Mouse (Mus musculus): ENCODE results near the gene Ilkap. TPM values are rescaled to one million over a fixed set of nuclear protein-coding genes. Genes with fewer than 3 reads are reported as not detected.

Gene Ilkap
- polyA plus RNA-seq, 1 experiment from 2014 or later: 104 TPM

- H3K9me3 ChIP-seq (replicated peaks): no peaks in the 10 kb centered on the region
- H3K36me3 ChIP-seq: peaks cover 23% of the 10 kb centered on the region
- WGBS: under 1% methylated on average over 34 of the region's 39 CpGs
- peak within 1 kb of the TSS; percentile 97 for H3K4me2 ChIP-seq
- H3K27ac ChIP-seq (ENCODE audit: poor library complexity, severe bottlenecking): peak within 1 kb of the TSS; percentile 94
- no peaks in the 10 kb centered on the region for H3K27me3 ChIP-seq (replicated peaks)
- peak within 1 kb of the TSS; percentile 81 for H3K4me3 ChIP-seq
- H3K4me1 ChIP-seq (replicated peaks): peaks cover 32% of the 10 kb centered on the region
- peak within 1 kb of the TSS; percentile 88 for H3K9ac ChIP-seq
- peak; percentile 52 for ATAC-seq (ENCODE audit: insufficient number of reproducible peaks, low FRiP score)
Measured at GRCm38 (mm10) chr1:91413898-91414594, 15.4 kb upstream of the Ilkap start, which contains the start of gene Hes6. Gene Hes6 (minus strand): TSS chr1:91414038.

- WGBS: 0% methylated on average over 14 of the region's 14 CpGs
- no peak for ATAC-seq (ENCODE audit: insufficient number of reproducible peaks, low FRiP score)
Measured at GRCm38 (mm10) chr1:91413536-91413897, 14.9 kb upstream of the Ilkap start.

GRCm38 (mm10) chr1:91413030-91413506 lies 14.5 kb upstream of the Ilkap start:
- WGBS: under 1% methylated on average over 34 of the region's 34 CpGs

More at GRCm38 (mm10) chr1:91413536-91413897, 14.9 kb upstream of the Ilkap start:
- H3K4me3 ChIP-seq: peak overlapping the region; percentile 81
- H3K9ac ChIP-seq: peak overlapping the region; percentile 74
- no peaks in the 10 kb centered on the region for H3K27me3 ChIP-seq (replicated peaks)
- peak overlapping the region; percentile 97 for H3K4me2 ChIP-seq
- H3K36me3 ChIP-seq: peaks cover 20% of the 10 kb centered on the region
- peak overlapping the region; percentile 94 for H3K27ac ChIP-seq (ENCODE audit: poor library complexity, severe bottlenecking)
- H3K4me1 ChIP-seq (replicated peaks): peaks cover 32% of the 10 kb centered on the region
- no peaks in the 10 kb centered on the region for H3K9me3 ChIP-seq (replicated peaks)

GRCm38 (mm10) chr1:91412286-91413029 lies 13.8 kb upstream of the Ilkap start:
- Histone ChIP-seq H3K27me3 (replicated peaks) (no peaks in the 10 kb centered on the region), H3K9ac (peak overlapping the region; percentile 88), H3K36me3 (peaks cover 9% of the 10 kb centered on the region; the same call in 1 of the 2 replicates), H3K27ac (ENCODE audit: poor library complexity, severe bottlenecking) (peak overlapping the region; percentile 86), H3K9me3 (replicated peaks) (no peaks in the 10 kb centered on the region), H3K4me1 (replicated peaks) (peaks cover 32% of the 10 kb centered on the region), H3K4me3 (peak overlapping the region; percentile 81), H3K4me2 (peak overlapping the region; percentile 97)
- ATAC-seq (ENCODE audit: insufficient number of reproducible peaks, low FRiP score): peak; percentile 38
- 4% methylated on average over 64 of the region's 65 CpGs for WGBS

More at GRCm38 (mm10) chr1:91413030-91413506, 14.5 kb upstream of the Ilkap start:
- peaks cover 16% of the 10 kb centered on the region; the same call in 1 of the 2 replicates for H3K36me3 ChIP-seq
- H3K9ac ChIP-seq: peak overlapping the region; percentile 88
- ATAC-seq (ENCODE audit: insufficient number of reproducible peaks, low FRiP score): peak; percentile 94
- H3K4me2 ChIP-seq: peak overlapping the region; percentile 97
- H3K4me3 ChIP-seq: peak overlapping the region; percentile 81
- H3K27me3 ChIP-seq (replicated peaks): no peaks in the 10 kb centered on the region
- peaks cover 32% of the 10 kb centered on the region for H3K4me1 ChIP-seq (replicated peaks)
- H3K27ac ChIP-seq (ENCODE audit: poor library complexity, severe bottlenecking): peak overlapping the region; percentile 94
- no peaks in the 10 kb centered on the region for H3K9me3 ChIP-seq (replicated peaks)

- ATAC-seq (ENCODE audit: insufficient number of reproducible peaks, low FRiP score): no peak
- Histone ChIP-seq H3K4me3 (peak overlapping the region; percentile 81), H3K27ac (ENCODE audit: poor library complexity, severe bottlenecking) (no peak overlapping the region), H3K9ac (peak overlapping the region; percentile 88; the same call in 1 of the 2 replicates), H3K4me1 (replicated peaks) (peaks cover 32% of the 10 kb centered on the region), H3K4me2 (peak overlapping the region; percentile 97), H3K27me3 (replicated peaks) (no peaks in the 10 kb centered on the region), H3K36me3 (0 out of 2 replicates have a peak, but pooled peaks cover 2% of the 10 kb centered on the region), H3K9me3 (replicated peaks) (no peaks in the 10 kb centered on the region)
- 66% methylated on average over 8 of the region's 8 CpGs for WGBS
Measured at GRCm38 (mm10) chr1:91411631-91412285, 13.1 kb upstream of the Ilkap start.

GRCm38 (mm10) chr1:91407819-91408218 lies 9.2 kb upstream of the Ilkap start:
- H3K27me3 ChIP-seq (replicated peaks): peaks cover 17% of the 10 kb centered on the region
- H3K4me1 ChIP-seq (replicated peaks): peaks cover 14% of the 10 kb centered on the region
- no peak overlapping the region for H3K27ac ChIP-seq (ENCODE audit: poor library complexity, severe bottlenecking)
- WGBS: 74% methylated on average over 4 of the region's 4 CpGs
- no peaks in the 10 kb centered on the region for H3K36me3 ChIP-seq
- no peak overlapping the region for H3K9ac ChIP-seq
- H3K4me3 ChIP-seq: no peak overlapping the region
- no peak overlapping the region for H3K4me2 ChIP-seq
- ATAC-seq (ENCODE audit: insufficient number of reproducible peaks, low FRiP score): no peak
- H3K9me3 ChIP-seq (replicated peaks): no peaks in the 10 kb centered on the region

- no peaks in the 10 kb centered on the region for H3K4me1 ChIP-seq (replicated peaks)
- no peaks in the 10 kb centered on the region for H3K36me3 ChIP-seq
- H3K4me3 ChIP-seq: no peak overlapping the region
- no peak overlapping the region for H3K27ac ChIP-seq (ENCODE audit: poor library complexity, severe bottlenecking)
- no peaks in the 10 kb centered on the region for H3K9me3 ChIP-seq (replicated peaks)
- no peak overlapping the region for H3K9ac ChIP-seq
- H3K4me2 ChIP-seq: no peak overlapping the region
- H3K27me3 ChIP-seq (replicated peaks): peaks cover 17% of the 10 kb centered on the region
- no peak for ATAC-seq (ENCODE audit: insufficient number of reproducible peaks, low FRiP score)
- 56% methylated on average over 23 of the region's 23 CpGs for WGBS
Measured at GRCm38 (mm10) chr1:91405406-91406169, 7.0 kb upstream of the Ilkap start.

- Histone ChIP-seq H3K9me3 (replicated peaks) (no peaks in the 10 kb centered on the region), H3K36me3 (no peaks in the 10 kb centered on the region), H3K27ac (ENCODE audit: poor library complexity, severe bottlenecking) (no peak overlapping the region), H3K9ac (no peak overlapping the region), H3K4me1 (replicated peaks) (no peaks in the 10 kb centered on the region), H3K27me3 (replicated peaks) (peaks cover 17% of the 10 kb centered on the region), H3K4me3 (no peak overlapping the region), H3K4me2 (no peak overlapping the region)
- no peak for ATAC-seq (ENCODE audit: insufficient number of reproducible peaks, low FRiP score)
- WGBS: 11% methylated on average over 1 of the region's 1 CpGs
Measured at GRCm38 (mm10) chr1:91404976-91405375, 6.4 kb upstream of the Ilkap start.

GRCm38 (mm10) chr1:91397927-91398259 lies 722 bp downstream of the Ilkap start:
- ATAC-seq (ENCODE audit: insufficient number of reproducible peaks, low FRiP score): no peak

GRCm38 (mm10) chr1:91390369-91390768 lies 8.2 kb downstream of the Ilkap start:
- H3K9ac ChIP-seq: no peak overlapping the region
- H3K4me2 ChIP-seq: no peak overlapping the region
- peaks cover 75% of the 10 kb centered on the region for H3K36me3 ChIP-seq
- H3K9me3 ChIP-seq (replicated peaks): no peaks in the 10 kb centered on the region
- no peak for ATAC-seq (ENCODE audit: insufficient number of reproducible peaks, low FRiP score)
- no peak overlapping the region for H3K4me3 ChIP-seq
- H3K4me1 ChIP-seq (replicated peaks): no peaks in the 10 kb centered on the region
- 93% methylated on average over 5 of the region's 5 CpGs for WGBS
- H3K27ac ChIP-seq (ENCODE audit: poor library complexity, severe bottlenecking): no peak overlapping the region
- no peaks in the 10 kb centered on the region for H3K27me3 ChIP-seq (replicated peaks)

More at GRCm38 (mm10) chr1:91397927-91398259, 722 bp downstream of the Ilkap start:
- WGBS: 1% methylated on average over 12 of the region's 12 CpGs
- Histone ChIP-seq H3K4me1 (replicated peaks) (peaks cover 12% of the 10 kb centered on the region), H3K4me3 (peak overlapping the region; percentile 87), H3K9me3 (replicated peaks) (no peaks in the 10 kb centered on the region), H3K36me3 (peaks cover 24% of the 10 kb centered on the region), H3K9ac (peak overlapping the region; percentile 96), H3K27ac (ENCODE audit: poor library complexity, severe bottlenecking) (peak overlapping the region; percentile 85), H3K27me3 (replicated peaks) (no peaks in the 10 kb centered on the region), H3K4me2 (peak overlapping the region; percentile 95)
